Mouse (Mus musculus) layer of hippocampus, adult 9-11 months (tissue): ENCODE measurements at regions not wholly inside any gene's neighbourhood (a gene's known extent, or its start where the extent isn't known, plus 50 kb on each side); places are given as distances from the start of the nearest gene placed in this dataset.

Experiments
- DNase-seq: peaks from one replicate; pipeline ENCODE4 v3.0.0; 2022

- no peak for DNase-seq
Measured at GRCm38 (mm10) chr1:83723096-83723495, 315.1 kb upstream of the Sphkap start.

- no peak for DNase-seq
Measured at GRCm38 (mm10) chr1:83720166-83720565, 312.2 kb upstream of the Sphkap start.

GRCm38 (mm10) chr1:83717056-83717455 is 309.1 kb upstream of the Sphkap start:
- DNase-seq, result peak; percentile 46

GRCm38 (mm10) chr1:83701696-83702404 is 293.9 kb upstream of the Sphkap start:
- no peak for DNase-seq

GRCm38 (mm10) chr1:83697422-83697821 is 289.4 kb upstream of the Sphkap start:
- no peak for DNase-seq

- DNase-seq, result peak; percentile 53
Measured at GRCm38 (mm10) chr1:83685221-83685620, 277.2 kb upstream of the Sphkap start.

- DNase-seq, result peak; percentile 4
Measured at GRCm38 (mm10) chr1:83665326-83665725, 257.3 kb upstream of the Sphkap start.

- peak; percentile 54 for DNase-seq
Measured at GRCm38 (mm10) chr1:83661808-83662802, 254.1 kb upstream of the Sphkap start.

- DNase-seq, result peak; percentile 48
Measured at GRCm38 (mm10) chr1:83653661-83654060, 245.7 kb upstream of the Sphkap start.

GRCm38 (mm10) chr1:83645606-83646005 is 237.6 kb upstream of the Sphkap start:
- DNase-seq, result no peak

GRCm38 (mm10) chr1:83642656-83643055 is 234.7 kb upstream of the Sphkap start:
- DNase-seq, result no peak

GRCm38 (mm10) chr1:83636051-83636450 is 228.1 kb upstream of the Sphkap start:
- DNase-seq, result peak; percentile 6

GRCm38 (mm10) chr1:83631798-83632197 is 223.8 kb upstream of the Sphkap start:
- peak; percentile 31 for DNase-seq

GRCm38 (mm10) chr1:83631394-83631793 is 223.4 kb upstream of the Sphkap start:
- no peak for DNase-seq

- DNase-seq, result no peak
Measured at GRCm38 (mm10) chr1:83587258-83587657, 179.3 kb upstream of the Sphkap start.

GRCm38 (mm10) chr1:83583041-83583440 is 175.0 kb upstream of the Sphkap start:
- peak; percentile 92 for DNase-seq

GRCm38 (mm10) chr1:83569991-83570390 is 162.0 kb upstream of the Sphkap start:
- DNase-seq, result no peak

GRCm38 (mm10) chr1:83568746-83569145 is 160.7 kb upstream of the Sphkap start:
- DNase-seq, result no peak

GRCm38 (mm10) chr1:83551617-83552016 is 143.6 kb upstream of the Sphkap start:
- DNase-seq, result peak; percentile 85

GRCm38 (mm10) chr1:83535461-83535860 is 127.5 kb upstream of the Sphkap start:
- no peak for DNase-seq

- no peak for DNase-seq
Measured at GRCm38 (mm10) chr1:83527803-83528202, 119.8 kb upstream of the Sphkap start.

GRCm38 (mm10) chr1:83509356-83509755 is 101.4 kb upstream of the Sphkap start:
- no peak for DNase-seq

GRCm38 (mm10) chr1:83505386-83505785 is 97.4 kb upstream of the Sphkap start:
- peak; percentile 38 for DNase-seq

- no peak for DNase-seq
Measured at GRCm38 (mm10) chr1:83496888-83497287, 88.9 kb upstream of the Sphkap start.
